Mouse (Mus musculus): ENCODE measurements at regions not wholly inside any gene's neighbourhood (a gene's known extent, or its start where the extent isn't known, plus 50 kb on each side); places are given as distances from the start of the nearest gene placed in this dataset.

DNA sequence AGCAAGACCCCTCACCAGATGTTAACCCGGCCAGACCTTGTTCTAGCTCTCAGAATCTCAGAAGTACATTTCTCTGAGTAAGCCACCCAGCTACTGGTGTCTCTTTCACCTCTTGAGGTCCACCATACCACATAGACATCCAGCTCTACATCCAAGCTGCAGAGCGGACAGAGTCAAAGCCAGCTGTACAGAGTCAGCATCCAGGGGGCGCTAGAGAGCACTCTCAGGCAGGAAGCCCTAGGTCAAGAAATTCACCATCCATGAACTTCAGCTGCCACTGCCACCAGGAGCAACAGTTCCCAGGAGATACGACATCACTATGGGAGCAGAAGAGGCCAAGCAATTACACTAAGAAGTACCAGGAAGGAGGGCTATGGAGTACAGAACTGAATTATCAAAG, 217.0 kb downstream of the Skap2 start:
- TF ChIP-seq GATA1 (IDR thresholded peaks at IDR 0.05; ENCODE audit: borderline replicate concordance, low read length) (no peak), FLI1 (IDR thresholded peaks at IDR 0.05; ENCODE audit: low read length) (no peak)
